Mouse (Mus musculus) urinary bladder, postnatal 4 days (tissue): Measurements from ENCODE around the gene Rbl1.

Source experiments
- DNase-seq, 2 experiments: peaks; one replicate each; pipeline ENCODE4 v3.0.0; 2021 to 2022; ENCODE audit warnings: low spot score in 2 of 2

Gene Rbl1

DNA sequence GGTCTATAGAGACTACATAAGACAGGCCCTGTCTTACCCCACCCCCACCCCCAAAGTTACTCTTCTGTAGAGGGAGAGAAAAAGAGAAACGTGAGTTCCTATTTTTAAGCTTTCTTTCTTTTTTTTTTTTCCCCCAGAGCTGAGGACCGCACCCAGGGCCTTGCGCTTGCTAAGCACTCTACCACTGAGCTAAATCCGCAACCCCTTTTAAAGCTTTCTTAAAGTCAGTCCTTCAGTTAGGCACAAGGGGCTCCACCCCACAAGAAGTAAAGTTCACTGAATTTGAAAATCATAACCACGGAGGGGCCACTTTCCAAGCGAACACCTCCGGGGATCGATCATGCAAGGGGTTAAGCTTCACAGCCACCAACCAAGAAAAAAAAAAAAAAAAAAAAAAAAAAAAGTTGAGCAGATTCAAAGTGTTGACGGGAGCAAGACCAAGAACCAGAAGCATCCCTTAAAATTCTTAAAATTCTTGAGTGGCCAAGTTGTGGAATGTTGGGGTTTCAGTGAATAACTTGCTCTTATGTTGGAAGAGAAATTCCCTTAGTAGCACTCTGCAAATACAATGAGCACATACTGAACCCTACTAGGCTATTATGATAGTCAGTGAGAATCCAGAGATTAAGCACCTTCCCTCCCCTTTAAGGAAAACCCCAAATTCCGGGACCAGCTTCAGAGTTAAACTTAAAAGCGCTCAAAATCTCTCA is 70.4 kb downstream of the Rbl1 start:
- DNase-seq: no peak

DNA sequence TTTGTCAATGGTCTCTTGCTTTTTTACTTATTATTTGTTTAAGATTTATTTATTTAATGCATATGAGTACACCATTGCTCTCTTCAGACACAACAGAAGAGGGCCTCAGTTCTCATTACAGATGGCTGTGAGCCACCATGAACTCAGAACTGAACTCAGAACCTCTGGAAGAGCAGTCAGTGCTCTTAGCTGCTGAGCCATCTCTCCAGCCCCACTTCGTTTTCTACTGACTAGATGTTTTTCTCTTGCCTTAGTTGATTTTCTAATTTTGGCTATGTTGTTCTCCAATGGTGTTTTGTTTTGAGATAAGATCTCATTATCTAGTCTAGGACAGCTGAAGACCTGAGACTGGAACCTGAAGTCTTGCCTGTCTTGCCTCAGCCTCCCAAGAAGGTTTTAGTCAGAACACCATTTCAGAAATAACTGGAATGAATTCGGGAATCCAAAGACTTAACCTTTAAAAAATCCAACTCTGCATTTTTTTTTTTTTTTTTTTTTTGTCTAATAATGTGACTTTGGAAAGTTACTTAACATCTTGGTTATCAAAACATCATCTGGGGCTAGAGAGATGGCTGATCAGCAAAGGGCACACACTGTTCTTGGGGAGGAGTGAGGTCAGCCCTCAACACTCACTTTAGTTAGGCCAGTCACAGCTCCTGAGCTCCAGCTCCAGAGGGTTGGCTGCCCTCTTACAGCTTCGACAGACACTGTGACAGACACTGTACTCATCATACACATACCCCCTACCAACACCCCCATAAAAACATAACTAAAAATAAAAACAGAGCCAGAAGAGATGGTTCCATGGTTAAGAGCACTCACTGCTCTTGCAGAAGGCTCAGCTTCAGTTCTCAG is 71.4 kb downstream of the Rbl1 start:
- no peak for DNase-seq

DNA sequence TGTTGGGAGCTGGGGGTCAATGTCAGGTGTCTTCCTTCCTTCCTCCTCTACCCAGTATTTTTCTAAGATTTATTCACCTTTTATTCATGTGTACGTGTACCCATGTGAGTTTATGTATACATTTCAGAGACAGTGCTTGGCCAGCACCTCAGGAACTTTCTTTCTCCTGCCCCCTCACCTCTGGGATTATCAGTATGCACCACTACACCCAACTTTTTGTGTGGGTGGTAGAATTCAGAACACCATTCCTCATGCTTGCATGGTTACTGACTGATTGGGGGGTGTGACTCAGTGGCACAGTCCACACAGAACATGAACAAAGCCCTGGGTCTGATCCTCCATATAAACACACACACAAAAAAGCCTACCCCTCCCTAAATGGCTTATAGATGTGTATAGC is 72.2 kb downstream of the Rbl1 start:
- no peak for DNase-seq

DNA sequence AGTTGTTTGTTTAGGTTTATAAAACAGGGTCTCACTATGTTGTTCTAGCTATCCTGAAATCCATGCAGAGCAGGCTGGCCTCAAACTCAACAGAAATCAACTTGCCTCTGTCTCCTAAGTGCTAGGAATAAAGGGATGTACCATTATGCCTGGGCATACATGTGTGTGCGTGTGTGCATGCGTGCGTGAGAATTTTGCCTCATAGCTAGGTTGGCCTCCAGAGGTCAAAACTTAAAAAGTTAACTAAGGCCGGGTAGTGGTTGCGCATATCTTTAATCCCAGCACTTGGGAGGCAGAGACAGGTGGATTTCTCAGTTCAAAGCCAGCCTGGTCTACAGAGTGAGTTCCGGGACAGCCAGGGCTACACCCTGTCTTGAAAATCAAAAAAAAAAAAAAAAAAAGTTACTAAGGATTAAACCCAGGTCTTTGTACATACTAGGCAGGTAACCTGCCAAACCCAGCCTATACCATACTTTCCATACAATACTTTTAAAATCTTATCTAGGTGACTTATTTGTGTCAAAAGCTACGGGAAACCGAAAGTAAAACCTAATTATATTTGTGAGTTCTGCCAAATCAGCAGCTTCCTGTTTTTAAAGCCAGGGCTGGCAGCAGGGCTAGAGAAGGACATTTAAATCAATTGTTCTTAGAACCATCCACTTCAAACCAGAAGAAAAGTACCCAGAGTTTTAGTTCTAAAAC is 73.4 kb downstream of the Rbl1 start:
- no peak for DNase-seq

- DNase-seq: no peak
Measured at GRCm38 (mm10) chr2:157129601-157130164, 74.7 kb downstream of the Rbl1 start.

GRCm38 (mm10) chr2:157129096-157129495 is 75.2 kb downstream of the Rbl1 start:
- DNase-seq: no peak

- DNase-seq: no peak
Measured at GRCm38 (mm10) chr2:157128072-157128471, 76.3 kb downstream of the Rbl1 start.

GRCm38 (mm10) chr2:157127370-157127769 is 77.0 kb downstream of the Rbl1 start:
- DNase-seq: no peak

DNA sequence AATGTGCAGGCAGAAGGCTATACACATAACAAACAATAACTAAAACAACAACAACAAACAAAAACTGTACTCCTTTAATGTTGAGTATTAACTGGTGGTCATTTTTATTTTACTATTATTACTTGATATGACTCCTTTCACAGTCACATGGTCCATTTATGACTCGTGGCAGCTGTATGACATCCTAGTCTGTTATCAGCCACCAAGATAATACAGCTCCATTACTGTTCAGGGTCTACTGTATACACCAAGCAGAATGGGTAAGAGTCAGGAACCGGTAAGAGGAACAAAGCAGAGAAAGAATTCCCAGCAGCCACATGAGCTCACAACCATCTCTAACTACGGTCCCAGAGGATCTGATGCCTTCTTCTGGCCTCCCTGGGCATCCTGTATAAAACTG is 79.1 kb downstream of the Rbl1 start:
- DNase-seq: no peak

DNA sequence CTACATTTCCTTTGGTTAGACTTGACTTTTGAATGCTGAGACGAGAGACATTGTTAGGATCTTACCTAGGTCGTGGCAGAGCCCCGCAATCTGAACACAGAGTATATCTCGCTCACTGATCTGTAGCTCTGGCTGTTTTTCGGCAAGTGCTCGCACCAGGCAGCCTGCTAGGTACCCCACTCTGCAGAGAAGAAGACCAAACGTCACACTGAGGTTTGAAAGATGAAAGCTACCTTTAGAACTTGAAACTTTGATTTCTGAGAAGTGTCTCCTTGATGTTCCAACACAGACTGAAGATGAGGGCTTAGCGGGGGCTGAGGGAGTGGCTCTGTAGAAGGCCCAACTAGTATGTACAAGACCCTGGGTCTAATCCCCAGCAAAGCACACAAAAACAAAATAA is 82.6 kb downstream of the Rbl1 start:
- no peak for DNase-seq

GRCm38 (mm10) chr2:157119075-157119474 is 85.3 kb downstream of the Rbl1 start:
- no peak for DNase-seq

GRCm38 (mm10) chr2:157118556-157118955 is 85.8 kb downstream of the Rbl1 start:
- DNase-seq: no peak

DNA sequence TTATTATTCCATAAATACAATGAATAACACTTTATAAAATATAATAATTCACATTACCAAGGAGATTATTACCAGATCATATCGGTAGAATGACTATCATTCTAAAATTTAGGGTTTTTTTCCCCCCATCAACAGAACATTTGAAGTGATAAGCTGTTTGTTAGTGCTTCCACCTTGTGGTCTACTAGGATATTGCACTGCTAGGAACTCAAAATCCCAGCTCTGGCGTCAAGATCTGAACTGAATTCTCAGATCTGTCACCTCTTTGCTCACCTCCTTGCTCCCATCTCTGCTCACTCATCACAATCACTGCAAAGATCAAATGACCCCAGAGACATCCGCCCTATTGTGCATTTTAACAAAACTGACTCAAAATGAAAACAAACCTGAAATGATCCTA is 87.4 kb downstream of the Rbl1 start:
- no peak for DNase-seq

DNA sequence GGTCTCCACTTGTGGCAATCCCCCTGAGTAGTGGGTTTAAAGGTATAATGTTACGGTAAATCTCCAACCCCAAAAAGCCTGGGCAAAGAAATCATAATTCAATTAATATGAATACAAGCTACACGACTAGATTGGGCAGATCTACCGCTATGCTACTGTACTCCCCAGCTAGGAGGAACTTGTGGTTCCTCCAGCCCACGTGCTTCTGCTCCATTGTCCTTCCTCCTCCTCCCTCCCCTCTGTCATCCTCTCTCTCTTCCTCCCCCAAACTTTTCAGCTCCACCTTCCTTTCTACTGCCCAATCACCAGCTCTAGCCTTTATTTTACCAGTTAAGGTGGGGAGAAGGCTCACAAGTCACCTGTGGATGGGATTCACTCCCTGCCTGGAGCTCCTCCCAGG is 96.1 kb downstream of the Rbl1 start:
- no peak for DNase-seq

DNA sequence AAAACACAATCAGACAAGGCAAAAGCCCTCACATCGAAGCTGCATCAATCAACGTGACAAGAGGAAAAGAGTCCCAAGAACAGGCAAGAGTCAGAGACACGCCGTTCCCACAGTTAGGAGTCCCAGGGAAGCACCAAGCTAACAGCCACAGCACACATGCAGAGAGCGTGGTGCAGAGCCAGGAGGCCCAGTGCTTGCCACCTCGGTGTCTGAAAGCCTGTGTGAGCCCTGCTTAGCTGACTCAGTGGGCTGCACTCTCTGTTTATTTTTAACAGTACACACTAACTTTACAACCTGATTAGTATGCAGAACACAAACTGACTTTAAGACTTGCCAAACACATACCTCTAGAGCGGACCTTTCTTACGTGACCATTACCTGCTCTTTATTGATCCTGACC is 99.9 kb downstream of the Rbl1 start:
- no peak for DNase-seq

DNA sequence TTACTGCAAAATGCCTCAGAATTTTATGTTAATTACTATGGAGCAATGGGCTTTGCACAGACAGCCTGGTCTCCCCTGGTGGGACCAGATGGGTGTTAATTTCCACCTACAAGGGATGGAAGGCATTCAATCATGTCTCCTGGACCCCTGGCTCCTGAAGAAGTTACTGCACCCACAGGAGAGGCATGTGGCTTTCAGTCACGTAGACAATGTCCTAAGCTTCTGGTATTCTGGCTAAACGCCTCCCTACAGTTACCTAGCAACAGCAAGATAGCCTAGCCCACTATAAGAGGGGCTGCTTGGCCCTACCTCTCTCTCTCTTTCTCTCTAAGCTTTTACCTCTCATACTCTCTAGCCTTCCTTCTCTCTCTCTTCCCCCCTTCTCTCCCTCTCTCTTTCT is 102.1 kb downstream of the Rbl1 start:
- no peak for DNase-seq

DNA sequence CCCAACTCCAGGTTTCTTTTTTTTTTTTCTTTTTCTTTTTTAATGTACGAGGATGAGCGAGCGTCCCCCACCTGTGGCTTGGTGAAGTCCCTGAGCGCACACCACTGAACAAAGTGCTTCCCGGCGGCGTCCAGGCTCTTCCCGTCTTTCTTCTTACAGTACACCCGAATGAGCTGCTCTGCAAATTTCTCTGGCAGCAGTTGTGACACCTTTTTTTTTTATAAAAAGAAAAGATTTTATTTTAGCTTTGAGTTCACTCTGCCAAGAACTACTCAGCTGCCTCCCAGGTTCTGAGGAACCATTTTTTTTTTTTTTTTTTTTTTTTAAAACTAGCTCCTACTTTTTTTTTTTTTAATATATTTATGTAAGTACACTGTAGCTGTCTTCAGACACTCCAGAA is 102.7 kb downstream of the Rbl1 start:
- no peak for DNase-seq

- no peak for DNase-seq
Measured at GRCm38 (mm10) chr2:157100319-157100605, 104.1 kb downstream of the Rbl1 start.

DNA sequence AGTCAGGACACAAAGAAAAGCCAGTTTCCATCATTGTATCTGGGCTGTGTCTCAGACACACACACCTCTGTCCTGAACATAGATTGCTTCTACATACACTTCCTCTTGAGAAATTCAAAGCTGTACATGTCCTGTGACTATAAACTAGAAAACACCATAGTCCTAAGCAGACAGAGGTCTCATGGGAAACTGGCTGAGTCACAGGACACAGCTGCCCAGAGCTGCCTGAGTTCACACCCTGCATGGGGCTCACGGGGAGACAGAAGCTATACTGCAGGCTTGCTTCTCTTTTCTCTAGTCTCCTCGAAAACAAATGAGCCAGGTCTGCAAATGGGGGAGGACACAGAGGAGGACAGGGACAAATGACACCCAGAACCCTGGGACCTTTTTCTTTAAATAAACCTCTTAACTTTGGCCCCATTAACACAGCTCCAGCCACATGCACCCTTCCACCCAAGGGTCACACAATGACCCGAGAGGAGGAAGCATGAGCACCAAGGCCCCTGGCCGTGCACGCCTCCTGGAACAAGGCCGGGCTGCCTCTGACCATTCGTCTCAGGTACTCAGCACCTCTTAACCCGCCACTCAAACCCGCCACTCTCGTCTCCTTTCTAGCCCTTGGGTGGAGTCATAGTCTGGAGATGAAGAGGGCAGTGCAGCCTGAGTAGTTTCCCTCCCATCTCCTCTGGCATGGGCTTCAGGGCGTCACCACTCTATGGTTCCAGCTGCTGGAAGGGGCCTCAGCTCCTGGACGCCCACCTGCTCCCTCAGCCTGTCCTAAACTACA is 104.6 kb downstream of the Rbl1 start:
- DNase-seq: no peak
